ENCODE assay signal across 14 mouse cellular contexts in the genomic region with DNA sequence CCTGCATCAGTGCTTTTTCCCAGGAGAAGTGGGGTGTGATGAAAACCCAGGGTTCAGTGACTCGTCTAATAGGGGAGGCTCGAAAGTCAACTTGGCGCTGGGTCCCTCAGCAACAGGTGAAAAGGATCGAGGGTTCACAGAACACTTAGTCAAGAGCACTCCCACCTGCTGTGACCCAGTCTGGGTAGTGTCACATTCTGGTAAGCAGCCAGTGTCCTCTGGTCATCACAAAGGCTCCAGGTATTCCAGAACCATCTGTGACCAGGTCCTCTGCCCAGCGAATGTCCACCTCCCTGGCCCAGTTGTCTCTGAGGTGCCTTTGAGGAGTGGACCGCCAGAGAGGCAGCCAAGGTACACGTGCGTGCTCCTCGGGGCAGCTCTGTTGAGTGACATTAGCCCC. TPM values are rescaled to one million over a fixed set of nuclear protein-coding genes. Genes with fewer than 3 reads are reported as not detected.
DNase-seq lines count a peak whose midpoint lies in the region; ATAC-seq and TF ChIP-seq lines count a peak whose summit lies in the region.
"Had no signal": no experiment of that assay in that cellular context is flagged by ENCODE, and none has a peak within 500 bp of the region (broad histone marks: within the 10 kb centered on the region; RNA-seq: fewer than 3 reads in every experiment).

No protein-coding gene starts in this region.

- peak overlapping the region; percentile 11; the same call in 1 of the 2 replicates for H3K4me2 ChIP-seq in heart, embryonic 16.5 days (ENCODE audit: low read depth, low read length)
- no peak overlapping the region for H3K4me2 ChIP-seq in midbrain, embryonic 15.5 days
- H3K4me2 ChIP-seq: forebrain, embryonic 13.5 days had no signal

- H3K27ac ChIP-seq in cerebellum, adult 2 months (ENCODE audit: insufficient read depth, low read length): no peak overlapping the region
- H3K27ac ChIP-seq in heart, embryonic 16.5 days (ENCODE audit: low read length): no peak overlapping the region
- no peak overlapping the region for H3K27ac ChIP-seq in midbrain, embryonic 15.5 days
- H3K27ac ChIP-seq: forebrain, embryonic 13.5 days; liver, embryonic 14.5 days; neural tube, embryonic 15.5 days had no signal

- ATAC-seq in cerebellum, adult (ENCODE audit: insufficient number of reproducible peaks, low FRiP score, low TSS enrichment): no peak; the same call in 1 of the 2 replicates
- ATAC-seq in heart, embryonic 16.5 days (replicated peaks; ENCODE audit: extremely low read depth, insufficient read depth, low FRiP score): no peak
- ATAC-seq in midbrain, embryonic 15.5 days (replicated peaks): no peak
- ATAC-seq: forebrain, embryonic 13.5 days had no signal

- TF ChIP-seq POLR2A in cerebellum, adult 2 months (IDR thresholded peaks at IDR 0.05; ENCODE audit: borderline replicate concordance, insufficient read depth, low read length): no peak
- no peak for TF ChIP-seq POLR2A in lung, adult 2 months (IDR thresholded peaks at IDR 0.05; ENCODE audit: borderline replicate concordance, extremely low read depth, low read depth, low read length)

- no peaks in the 10 kb centered on the region for H3K36me3 ChIP-seq in heart, embryonic 16.5 days (ENCODE audit: control insufficient read depth, insufficient read depth)
- no peaks in the 10 kb centered on the region for H3K36me3 ChIP-seq in midbrain, embryonic 15.5 days (replicated peaks)
- H3K36me3 ChIP-seq: neural tube, embryonic 15.5 days had no signal

- peaks cover 8% of the 10 kb centered on the region; the same call in 1 of the 2 replicates for H3K4me1 ChIP-seq in cerebellum, adult 2 months (ENCODE audit: control insufficient read depth, insufficient read depth, low read length)
- H3K4me1 ChIP-seq in heart, embryonic 16.5 days (ENCODE audit: control insufficient read depth, insufficient read depth, low read length): no peaks in the 10 kb centered on the region; the same call in 1 of the 2 replicates
- peaks cover 3% of the 10 kb centered on the region; the same call in 1 of the 2 replicates for H3K4me1 ChIP-seq in lung, adult 2 months (ENCODE audit: control insufficient read depth, insufficient read depth, low read length)
- H3K4me1 ChIP-seq in midbrain, embryonic 15.5 days: peaks cover 20% of the 10 kb centered on the region

- peak overlapping the region; percentile 18; the same call in 1 of the 2 replicates for H3K9ac ChIP-seq in heart, embryonic 16.5 days (ENCODE audit: low read length)
- no peak overlapping the region for H3K9ac ChIP-seq in midbrain, embryonic 15.5 days
- H3K9ac ChIP-seq: forebrain, embryonic 13.5 days; liver, embryonic 14.5 days; neural tube, embryonic 15.5 days had no signal

- no peaks in the 10 kb centered on the region for H3K27me3 ChIP-seq in cerebellum, adult 2 months (ENCODE audit: control insufficient read depth, insufficient read depth, low read length)
- H3K27me3 ChIP-seq in heart, embryonic 16.5 days (ENCODE audit: control insufficient read depth, insufficient read depth, low read length): peaks cover 13% of the 10 kb centered on the region
- no peaks in the 10 kb centered on the region for H3K27me3 ChIP-seq in midbrain, embryonic 15.5 days (replicated peaks)

- no peak overlapping the region for H3K4me3 ChIP-seq in cerebellum, adult 2 months (replicated peaks; ENCODE audit: insufficient read depth, low read depth, low read length)
- peak overlapping the region; percentile 63; the same call in 1 of the 2 replicates for H3K4me3 ChIP-seq in heart, embryonic 16.5 days (ENCODE audit: low read length)
- H3K4me3 ChIP-seq in lung, adult 2 months (replicated peaks; ENCODE audit: extremely low read depth, low read depth, low read length): peak overlapping the region; percentile 64
- no peak overlapping the region for H3K4me3 ChIP-seq in midbrain, embryonic 15.5 days
- H3K4me3 ChIP-seq: forebrain, embryonic 13.5 days; neural tube, embryonic 15.5 days had no signal

- WGBS in cerebellum, adult 2 months: 14% methylated on average over 9 of the region's 9 CpGs
- 44% methylated on average over 9 of the region's 9 CpGs for WGBS in heart, embryonic 16.5 days
- 36% methylated on average over 9 of the region's 9 CpGs for WGBS in lung, adult 2 months
- 64% methylated on average over 9 of the region's 9 CpGs for WGBS in midbrain, embryonic 15.5 days

- no peak for TF ChIP-seq CTCF in cerebellum, adult 2 months (IDR thresholded peaks at IDR 0.05; ENCODE audit: borderline replicate concordance, insufficient read depth, low read depth, low read length)
- no peak for TF ChIP-seq CTCF in lung, adult 2 months (IDR thresholded peaks at IDR 0.05; ENCODE audit: insufficient read depth, low read length)

- H3K9me3 ChIP-seq in heart, embryonic 16.5 days (replicated peaks; ENCODE audit: control insufficient read depth, low read length): no peaks in the 10 kb centered on the region
- H3K9me3 ChIP-seq in midbrain, embryonic 15.5 days: no peaks in the 10 kb centered on the region
- H3K9me3 ChIP-seq: forebrain, embryonic 13.5 days; neural tube, embryonic 15.5 days had no signal

- DNase-seq in cerebellum, adult 2 months: peak; percentile 33 to 45
- no peak for DNase-seq in heart, adult 9 months (ENCODE audit: low spot score in 2 of 2)
- DNase-seq in lung, adult 2 months: no peak
- DNase-seq in lung, postnatal 36 days: no peak
- DNase-seq in cerebellum, adult 9-11 months: peak; percentile 59
- DNase-seq: adrenal gland, postnatal 14 days; right cerebral cortex, postnatal 4 days had no signal

RNA-seq across cellular contexts. Expression of a gene that starts 2.3 kb away (rescaled TPM):
- polyA plus RNA-seq in cerebellum, adult 2 months (2012; rRNA removed): 7.5 and 8.3 TPM in 2 replicates
- polyA plus RNA-seq in heart, embryonic 16.5 days (2015; fragmentation: Nextera tagmentation; extraction: Ambion mirVana): 32.3 and 33.3 TPM in 2 replicates
- 159 and 211 TPM in 2 replicates for polyA plus RNA-seq in lung, adult 2 months (2012; rRNA removed)
- 21.0 and 23.1 TPM in 2 replicates for polyA plus RNA-seq in midbrain, embryonic 15.5 days (2015; fragmentation: Nextera tagmentation; extraction: Ambion mirVana)

RNA-seq across cellular contexts. Expression of a gene that starts 19.1 kb away (rescaled TPM):
- polyA plus RNA-seq in cerebellum, adult 2 months (2012; rRNA removed): 0.18 and 0.36 TPM in 2 replicates
- polyA plus RNA-seq in heart, embryonic 16.5 days (2015; fragmentation: Nextera tagmentation; extraction: Ambion mirVana): 0.17 and 0.35 TPM in 2 replicates
- 3.1 and 7.3 TPM in 2 replicates for polyA plus RNA-seq in lung, adult 2 months (2012; rRNA removed)
- 0.17 TPM in 1 of 2 replicates, not detected in the other for polyA plus RNA-seq in midbrain, embryonic 15.5 days (2015; fragmentation: Nextera tagmentation; extraction: Ambion mirVana)
- polyA plus RNA-seq: forebrain, embryonic 13.5 days; neural tube, embryonic 15.5 days had no signal

RNA-seq across cellular contexts. Expression of a gene that starts 42.3 kb away (rescaled TPM):
- 0.10 TPM in 1 of 2 replicates, not detected in the other for polyA plus RNA-seq in cerebellum, adult 2 months (2012; rRNA removed)
- polyA plus RNA-seq in heart, embryonic 16.5 days (2015; fragmentation: Nextera tagmentation; extraction: Ambion mirVana): 0.09 and 0.10 TPM in 2 replicates
- 0.19 and 3.7 TPM in 2 replicates for polyA plus RNA-seq in lung, adult 2 months (2012; rRNA removed)
- polyA plus RNA-seq in midbrain, embryonic 15.5 days (2015; fragmentation: Nextera tagmentation; extraction: Ambion mirVana): 0.11 and 0.15 TPM in 2 replicates
- polyA plus RNA-seq: forebrain, embryonic 13.5 days; intestine, embryonic 14.5 days; liver, embryonic 14.5 days; neural tube, embryonic 15.5 days had no signal

RNA-seq across cellular contexts. Expression of a gene that starts 46.4 kb away (rescaled TPM):
- 0.05 and 0.06 TPM in 2 replicates for polyA plus RNA-seq in cerebellum, adult 2 months (2012; rRNA removed)
- polyA plus RNA-seq in heart, embryonic 16.5 days (2015; fragmentation: Nextera tagmentation; extraction: Ambion mirVana): 0.41 and 0.60 TPM in 2 replicates
- 1.3 and 1.9 TPM in 2 replicates for polyA plus RNA-seq in lung, adult 2 months (2012; rRNA removed)
- 0.10 and 0.13 TPM in 2 replicates for polyA plus RNA-seq in midbrain, embryonic 15.5 days (2015; fragmentation: Nextera tagmentation; extraction: Ambion mirVana)
- polyA plus RNA-seq: forebrain, embryonic 13.5 days had no signal

Comparison
In these comparisons a context has a peak if more than half of its experiments do, and no peak if none do; other contexts are left out.
1. DNase-seq: peak in cerebellum, adult 2 months (2 of 2) and cerebellum, adult 9-11 months (single experiment); none in heart, adult 9 months (0 of 2), lung, adult 2 months (single experiment) and lung, postnatal 36 days (single experiment).
2. H3K4me3 ChIP-seq: peak in heart, embryonic 16.5 days (single experiment) and lung, adult 2 months (single experiment); none in cerebellum, adult 2 months (single experiment) and midbrain, embryonic 15.5 days (single experiment).